Mouse (Mus musculus) ES-Bruce4 (cell line): ENCODE data around the gene Urad. TPM values are rescaled to one million over a fixed set of nuclear protein-coding genes. Genes with fewer than 3 reads are reported as not detected.

Source experiments
- H3K27ac ChIP-seq: 2 replicates; pipeline ENCODE4 v1.5.1; 2012; ENCODE audit warnings: low read length, inconsistent platforms; ENCODE audit not compliant: insufficient read depth
- H3K27me3 ChIP-seq: 2 replicates; pipeline ENCODE4 v1.6.1; 2012; ENCODE audit warnings: mild to moderate bottlenecking, low read length, inconsistent platforms; ENCODE audit not compliant: control insufficient read depth, poor library complexity, insufficient read depth, severe bottlenecking
- H3K36me3 ChIP-seq: 2 replicates; pipeline ENCODE4 v1.6.1; 2012; ENCODE audit warnings: inconsistent platforms, mild to moderate bottlenecking, low read length, moderate library complexity; ENCODE audit not compliant: control insufficient read depth, poor library complexity, insufficient read depth, severe bottlenecking
- H3K4me1 ChIP-seq: one replicate; pipeline ENCODE4 v1.8.1; 2011; ENCODE audit warnings: low read length; ENCODE audit not compliant: control insufficient read depth, insufficient read depth
- H3K4me3 ChIP-seq: 2 replicates; pipeline ENCODE4 v1.5.1; 2011; ENCODE audit warnings: low read depth, mild to moderate bottlenecking, low read length
- H3K9ac ChIP-seq: 2 replicates; pipeline ENCODE4 v1.6.1; 2012; ENCODE audit warnings: low read depth, mild to moderate bottlenecking, inconsistent platforms; ENCODE audit not compliant: poor library complexity, severe bottlenecking
- H3K9me3 ChIP-seq: replicated peaks from 2 replicates; pipeline ENCODE4 v1.6.1; 2012; ENCODE audit warnings: mild to moderate bottlenecking, low read length, inconsistent platforms; ENCODE audit not compliant: control insufficient read depth, poor library complexity, insufficient read depth, severe bottlenecking
- CTCF ChIP-seq: IDR thresholded peaks from one replicate; pipeline ENCODE4 v1.8.1; 2011; ENCODE audit warnings: low read depth, low read length
- EP300 ChIP-seq: IDR thresholded peaks from 2 replicates; pipeline ENCODE4 v1.6.1; 2011; ENCODE audit warnings: low read depth, low read length; ENCODE audit not compliant: insufficient read depth
- POLR2A ChIP-seq: IDR thresholded peaks from one replicate; pipeline ENCODE4 v1.8.1; 2011; ENCODE audit warnings: low read length; ENCODE audit not compliant: insufficient read depth
- polyA plus RNA-seq: library from polyadenylated mRNA; stranded (reverse); fragments of >200 nt; gene quantifications from 2 replicates; pipeline ENCODE4 v1.2.4, GENCODE M21; 2011; ENCODE audit warnings: low read depth; ENCODE audit not compliant: missing spikeins, insufficient read depth, insufficient read length

Gene Urad
- polyA plus RNA-seq, 1 experiment: not detected

- H3K27ac ChIP-seq: no peak overlapping the region
- no peak overlapping the region for H3K9ac ChIP-seq
- H3K4me3 ChIP-seq: no peak overlapping the region
- H3K36me3 ChIP-seq: no peaks in the 10 kb centered on the region
- no peak for TF ChIP-seq EP300
- no peak for TF ChIP-seq CTCF
- TF ChIP-seq POLR2A: no peak
- no peaks in the 10 kb centered on the region for H3K9me3 ChIP-seq
- H3K4me1 ChIP-seq: no peaks in the 10 kb centered on the region
- H3K27me3 ChIP-seq: peaks cover 16% of the 10 kb centered on the region
Measured at GRCm38 (mm10) chr5:147269371-147269770, 52.9 kb downstream of the Urad start.

- Histone ChIP-seq H3K27me3 (peaks cover 11% of the 10 kb centered on the region), H3K9me3 (no peaks in the 10 kb centered on the region), H3K36me3 (no peaks in the 10 kb centered on the region), H3K4me1 (no peaks in the 10 kb centered on the region), H3K27ac (no peak overlapping the region), H3K9ac (no peak overlapping the region), H3K4me3 (no peak overlapping the region)
- TF ChIP-seq POLR2A: no peak
- no peak for TF ChIP-seq EP300
- no peak for TF ChIP-seq CTCF
Measured at GRCm38 (mm10) chr5:147268728-147269127, 53.5 kb downstream of the Urad start.

GRCm38 (mm10) chr5:147267434-147267833 is 54.8 kb downstream of the Urad start:
- TF ChIP-seq CTCF (no peak), EP300 (no peak), POLR2A (no peak)
- Histone ChIP-seq H3K27me3 (peaks cover 11% of the 10 kb centered on the region), H3K4me1 (no peaks in the 10 kb centered on the region), H3K9me3 (no peaks in the 10 kb centered on the region), H3K27ac (no peak overlapping the region), H3K4me3 (no peak overlapping the region), H3K9ac (no peak overlapping the region), H3K36me3 (no peaks in the 10 kb centered on the region)

Other genes with a start within 250 kb of the Urad start
- gene Lnx2, start 245.9 kb downstream of the Urad start, polyA plus RNA-seq: 9.0 and 9.9 TPM in 2 replicates
- gene Polr1d, start 245.4 kb downstream of the Urad start, polyA plus RNA-seq: 149 and 155 TPM in 2 replicates
- not detected in 2 replicates for gene Gsx1, start 133.7 kb downstream of the Urad start, polyA plus RNA-seq
- not detected in 2 replicates for gene Pdx1, start 52.5 kb downstream of the Urad start, polyA plus RNA-seq
- gene Cdx2, start 15.2 kb downstream of the Urad start, polyA plus RNA-seq: 0.70 and 1.1 TPM in 2 replicates
- 0.21 TPM in 1 of 2 replicates, not detected in the other for gene Flt3, start 78.0 kb upstream of the Urad start, polyA plus RNA-seq
- gene Pan3, start 107.7 kb upstream of the Urad start, polyA plus RNA-seq: 111 and 114 TPM in 2 replicates